In the genomic region with DNA sequence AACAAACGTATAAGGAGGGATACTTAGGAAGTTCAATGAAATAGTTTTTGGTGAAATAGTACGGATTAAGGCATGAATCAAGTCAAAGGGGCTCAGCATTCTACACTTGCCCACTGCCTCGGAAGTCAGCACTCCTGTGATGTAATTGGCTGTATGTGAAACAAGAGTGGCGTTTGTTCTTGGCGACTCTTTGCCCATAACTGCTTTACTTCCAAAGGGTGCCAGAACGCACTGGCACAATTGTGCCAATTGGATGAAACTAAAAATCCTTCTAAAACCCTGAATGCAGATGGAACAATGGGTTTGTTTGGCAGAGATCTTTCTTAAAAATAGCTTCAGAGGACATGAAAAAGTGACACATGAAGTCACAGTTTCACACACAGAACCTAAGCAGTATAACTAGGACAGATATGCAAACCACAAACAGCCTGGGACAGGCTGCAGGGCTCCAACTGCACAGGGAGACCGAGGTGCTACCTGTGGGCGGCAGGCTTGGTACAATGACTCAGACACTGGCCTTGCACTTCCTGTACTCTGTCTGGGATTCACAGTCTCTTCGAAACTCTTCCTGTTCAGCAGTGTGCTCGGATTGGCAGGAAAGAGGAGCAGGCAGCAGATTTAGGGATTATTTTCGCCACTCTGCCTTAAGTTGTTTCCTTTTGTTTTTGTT, we compare ENCODE assay signal across 21 mouse cellular contexts.
DNase-seq lines count a peak whose midpoint lies in the region; ATAC-seq and TF ChIP-seq lines count a peak whose summit lies in the region.
"Had no signal": no experiment of that assay in that cellular context is flagged by ENCODE, and none has a peak within 500 bp of the region (broad histone marks: within the 10 kb centered on the region; RNA-seq: fewer than 3 reads in every experiment).

No protein-coding gene starts in this region.

- no peaks in the 10 kb centered on the region for H3K4me1 ChIP-seq in forebrain, embryonic 14.5 days (ENCODE audit: control insufficient read depth, insufficient read depth, low read length)
- H3K4me1 ChIP-seq in forebrain, embryonic 16.5 days (replicated peaks; ENCODE audit: control insufficient read depth, insufficient read depth, low read length), result no peaks in the 10 kb centered on the region
- no peaks in the 10 kb centered on the region for H3K4me1 ChIP-seq in intestine, postnatal 0 days (replicated peaks; ENCODE audit: control insufficient read depth, insufficient read depth, low read length)
- H3K4me1 ChIP-seq: heart, embryonic 10.5 days; hindbrain, embryonic 10.5 days; limb, embryonic 12.5 days; liver, embryonic 13.5 days had no signal

- H3K4me2 ChIP-seq in forebrain, embryonic 14.5 days (ENCODE audit: low read length), result no peak overlapping the region
- no peak overlapping the region for H3K4me2 ChIP-seq in forebrain, embryonic 16.5 days (ENCODE audit: low read length)
- H3K4me2 ChIP-seq in intestine, postnatal 0 days (replicated peaks; ENCODE audit: low read depth), result no peak overlapping the region
- H3K4me2 ChIP-seq: limb, embryonic 12.5 days; liver, embryonic 13.5 days; lung, embryonic 14.5 days had no signal

- H3K27me3 ChIP-seq in forebrain, embryonic 14.5 days (replicated peaks; ENCODE audit: control insufficient read depth, insufficient read depth, low read length), result no peaks in the 10 kb centered on the region
- no peaks in the 10 kb centered on the region for H3K27me3 ChIP-seq in forebrain, embryonic 16.5 days (replicated peaks; ENCODE audit: control insufficient read depth, insufficient read depth, low read length)
- H3K27me3 ChIP-seq in intestine, postnatal 0 days (replicated peaks; ENCODE audit: control insufficient read depth, insufficient read depth, low read length), result no peaks in the 10 kb centered on the region
- H3K27me3 ChIP-seq: limb, embryonic 12.5 days; liver, embryonic 13.5 days; Patski had no signal

- no peaks in the 10 kb centered on the region for H3K36me3 ChIP-seq in forebrain, embryonic 14.5 days (ENCODE audit: control insufficient read depth, insufficient read depth, low read length)
- no peaks in the 10 kb centered on the region for H3K36me3 ChIP-seq in forebrain, embryonic 16.5 days (ENCODE audit: control insufficient read depth, insufficient read depth)
- H3K36me3 ChIP-seq in intestine, postnatal 0 days (ENCODE audit: control insufficient read depth, insufficient read depth), result no peaks in the 10 kb centered on the region
- H3K36me3 ChIP-seq: heart, embryonic 10.5 days; hindbrain, embryonic 10.5 days; limb, embryonic 12.5 days; midbrain, embryonic 10.5 days had no signal

- ATAC-seq in forebrain, embryonic 14.5 days, result no peak
- no peak for ATAC-seq in forebrain, embryonic 16.5 days
- ATAC-seq in intestine, postnatal 0 days, result no peak
- ATAC-seq: Patski had no signal

- H3K4me3 ChIP-seq in forebrain, embryonic 14.5 days (ENCODE audit: low read depth, low read length), result no peak overlapping the region
- no peak overlapping the region for H3K4me3 ChIP-seq in forebrain, embryonic 16.5 days (replicated peaks; ENCODE audit: low read length)
- H3K4me3 ChIP-seq in intestine, postnatal 0 days (ENCODE audit: low read depth, low read length), result no peak overlapping the region
- H3K4me3 ChIP-seq: heart, embryonic 10.5 days; hindbrain, embryonic 10.5 days; limb, embryonic 12.5 days; liver, embryonic 13.5 days; midbrain, embryonic 10.5 days had no signal

- no peaks in the 10 kb centered on the region for H3K9me3 ChIP-seq in forebrain, embryonic 14.5 days (replicated peaks; ENCODE audit: control insufficient read depth, low read length)
- no peaks in the 10 kb centered on the region for H3K9me3 ChIP-seq in forebrain, embryonic 16.5 days (ENCODE audit: control insufficient read depth, low read length)
- no peaks in the 10 kb centered on the region for H3K9me3 ChIP-seq in intestine, postnatal 0 days (ENCODE audit: control insufficient read depth)
- H3K9me3 ChIP-seq: heart, embryonic 10.5 days; hindbrain, embryonic 10.5 days; limb, embryonic 12.5 days; liver, embryonic 13.5 days; midbrain, embryonic 10.5 days had no signal

- no peak overlapping the region for H3K9ac ChIP-seq in forebrain, embryonic 14.5 days (ENCODE audit: low read length)
- H3K9ac ChIP-seq in forebrain, embryonic 16.5 days (replicated peaks; ENCODE audit: low read depth, low read length), result no peak overlapping the region
- H3K9ac ChIP-seq in intestine, postnatal 0 days (ENCODE audit: low read depth, low read length), result no peak overlapping the region
- H3K9ac ChIP-seq: limb, embryonic 12.5 days; liver, embryonic 13.5 days; lung, embryonic 14.5 days had no signal

- peak; percentile 13 for DNase-seq in forebrain, embryonic 14.5 days (ENCODE audit: low spot score)
- peak; percentile 25 for DNase-seq in right cerebral cortex, adult 18-20 months
- no peak for DNase-seq in right cerebral cortex, postnatal 14 days
- DNase-seq in brain, embryonic 14.5 days (ENCODE audit: low read depth), result peak; percentile 24
- peak; percentile 22 for DNase-seq in telencephalon, adult 2 months (ENCODE audit: low read depth, low spot score)
- DNase-seq in cerebellum, adult 11-12 months, result no peak
- DNase-seq: cerebellum, postnatal 10 days; kidney, adult 8-10 months; kidney, postnatal 4 days; liver, embryonic 13.5 days; lung, embryonic 14.5 days; lung, postnatal 36 days; retina, postnatal 1 day had no signal

- 67% methylated on average over 11 of the region's 11 CpGs for WGBS in forebrain, embryonic 14.5 days
- WGBS in forebrain, embryonic 16.5 days, result 57% methylated on average over 11 of the region's 11 CpGs
- WGBS in intestine, postnatal 0 days, result 85% methylated on average over 11 of the region's 11 CpGs

- TF ChIP-seq POLR2A in brain, embryonic 14.5 days (IDR thresholded peaks at IDR 0.05; ENCODE audit: borderline replicate concordance, extremely low read depth, insufficient read depth, insufficient read length, poor library complexity, severe bottlenecking), result no peak

- H3K27ac ChIP-seq in forebrain, embryonic 14.5 days (ENCODE audit: low read depth, low read length), result no peak overlapping the region
- no peak overlapping the region for H3K27ac ChIP-seq in forebrain, embryonic 16.5 days (ENCODE audit: low read length)
- H3K27ac ChIP-seq in intestine, postnatal 0 days (ENCODE audit: low read depth, low read length), result no peak overlapping the region
- H3K27ac ChIP-seq: heart, embryonic 10.5 days; hindbrain, embryonic 10.5 days; limb, embryonic 12.5 days; liver, embryonic 13.5 days; midbrain, embryonic 10.5 days; stomach, postnatal 0 days had no signal

- no peak for TF ChIP-seq CTCF in brain, embryonic 14.5 days (IDR thresholded peaks at IDR 0.05; ENCODE audit: borderline replicate concordance, extremely low read depth, insufficient read depth, insufficient read length)
- no peak for TF ChIP-seq CTCF in intestine, postnatal 0 days (IDR thresholded peaks at IDR 0.05; ENCODE audit: low read depth)

Comparison
In these comparisons a context has a peak if more than half of its experiments do, and no peak if none do; other contexts are left out.
1. DNase-seq: peak in forebrain, embryonic 14.5 days (single experiment), right cerebral cortex, adult 18-20 months (single experiment), brain, embryonic 14.5 days (single experiment) and telencephalon, adult 2 months (single experiment); none in right cerebral cortex, postnatal 14 days (single experiment) and cerebellum, adult 11-12 months (single experiment).